Mouse (Mus musculus) lung, embryonic 16.5 days (tissue): ENCODE measurements around the gene Fam205a1. TPM values are rescaled to one million over a fixed set of nuclear protein-coding genes. Genes with fewer than 3 reads are reported as not detected.

Source experiments
- ATAC-seq: fragments of 200-750 bp; cut with Nextera tagmentation; 2 replicates; pipeline ENCODE4 v1.8.0; 2017; ENCODE audit warnings: low read depth, mild to moderate bottlenecking, moderate library complexity
- H3K27ac ChIP-seq: fragments of 300-500 bp; sonication (generic); 2 replicates; pipeline ENCODE4 v1.5.1; 2014; ENCODE audit warnings: mild to moderate bottlenecking, control low read depth, low read length
- H3K27me3 ChIP-seq: fragments of 300-500 bp; sonication (generic); 2 replicates; pipeline ENCODE4 v1.6.1; 2014; ENCODE audit warnings: low read depth, low read length, mixed read lengths; ENCODE audit not compliant: control insufficient read depth, insufficient read depth
- H3K36me3 ChIP-seq: fragments of 300-500 bp; sonication (generic); 2 replicates; pipeline ENCODE4 v1.6.1; 2014; ENCODE audit warnings: low read length; ENCODE audit not compliant: control insufficient read depth, insufficient read depth
- H3K4me1 ChIP-seq: fragments of 300-500 bp; sonication (generic); replicated peaks from 2 replicates; pipeline ENCODE4 v1.6.1; 2014; ENCODE audit warnings: low read length, mixed read lengths; ENCODE audit not compliant: control insufficient read depth, insufficient read depth
- H3K4me2 ChIP-seq: fragments of 300-500 bp; sonication (generic); 2 replicates; pipeline ENCODE4 v1.6.1; 2014; ENCODE audit warnings: low read depth, low read length, control low read depth
- H3K4me3 ChIP-seq: fragments of 300-500 bp; sonication (generic); 2 replicates; pipeline ENCODE4 v1.5.1; 2014; ENCODE audit warnings: mild to moderate bottlenecking, low read length, control low read depth
- H3K9ac ChIP-seq: fragments of 300-500 bp; sonication (generic); 2 replicates; pipeline ENCODE4 v1.6.1; 2014; ENCODE audit warnings: low read length, control low read depth
- H3K9me3 ChIP-seq: fragments of 300-500 bp; sonication (generic); 2 replicates; pipeline ENCODE4 v1.6.1; 2016; ENCODE audit warnings: low read length; ENCODE audit not compliant: control insufficient read depth
- WGBS: fragments of 180-500 bp; shearing (Covaris S2); extraction: QIAGEN DNeasy Blood & Tissue Kit; methylation state at CpG from one replicate; pipeline ENCODE4 v1.1.7; 2014; 5-methylcytosine and 5-hydroxymethylcytosine counted together
- polyA plus RNA-seq: library from polyadenylated mRNA; unstranded; fragments of >200 nt; fragmentation: Nextera tagmentation; extraction: Ambion mirVana; gene quantifications from 2 replicates; pipeline ENCODE4 v1.2.1, GENCODE M21; 2015

Gene Fam205a1
- polyA plus RNA-seq, 1 experiment from 2014 or later: 0.04 TPM

GRCm38 (mm10) chr4:42879829-42880676 lies 26.4 kb upstream of the Fam205a1 start:
- Histone ChIP-seq H3K4me2 (no peak overlapping the region), H3K27me3 (no peaks in the 10 kb centered on the region)

GRCm38 (mm10) chr4:42877657-42878056 lies 24.0 kb upstream of the Fam205a1 start:
- no peak overlapping the region for H3K4me3 ChIP-seq
- H3K4me2 ChIP-seq: no peak overlapping the region
- no peaks in the 10 kb centered on the region for H3K9me3 ChIP-seq
- H3K27me3 ChIP-seq: no peaks in the 10 kb centered on the region
- H3K4me1 ChIP-seq: no peaks in the 10 kb centered on the region
- no peak overlapping the region for H3K9ac ChIP-seq
- 75% methylated on average over 2 of the region's 2 CpGs for WGBS
- H3K36me3 ChIP-seq: no peaks in the 10 kb centered on the region
- no peak for ATAC-seq
- H3K27ac ChIP-seq: no peak overlapping the region

More at GRCm38 (mm10) chr4:42879829-42880676, 26.4 kb upstream of the Fam205a1 start:
- no peaks in the 10 kb centered on the region for H3K36me3 ChIP-seq
- no peak overlapping the region for H3K4me3 ChIP-seq
- no peak for ATAC-seq
- WGBS: 64% methylated on average over 16 of the region's 16 CpGs
- H3K27ac ChIP-seq: no peak overlapping the region
- no peaks in the 10 kb centered on the region for H3K9me3 ChIP-seq
- no peak overlapping the region for H3K9ac ChIP-seq
- H3K4me1 ChIP-seq: no peaks in the 10 kb centered on the region

GRCm38 (mm10) chr4:42876586-42877291 lies 23.1 kb upstream of the Fam205a1 start:
- H3K9me3 ChIP-seq: no peaks in the 10 kb centered on the region
- no peak overlapping the region for H3K27ac ChIP-seq
- H3K36me3 ChIP-seq: no peaks in the 10 kb centered on the region
- no peaks in the 10 kb centered on the region for H3K27me3 ChIP-seq
- H3K4me3 ChIP-seq: no peak overlapping the region
- no peaks in the 10 kb centered on the region for H3K4me1 ChIP-seq
- H3K9ac ChIP-seq: no peak overlapping the region
- ATAC-seq: peak; percentile 75; the same call in 1 of the 2 replicates
- H3K4me2 ChIP-seq: no peak overlapping the region
- WGBS: 31% methylated on average over 5 of the region's 5 CpGs

GRCm38 (mm10) chr4:42874134-42874533 lies 20.4 kb upstream of the Fam205a1 start, which contains the start of gene Fam205c:
Fam205c (minus strand) TSS chr4:42874234.
- 78% methylated on average over 7 of the region's 7 CpGs for WGBS
- ATAC-seq: no peak

GRCm38 (mm10) chr4:42872746-42873435 lies 19.2 kb upstream of the Fam205a1 start:
- no peak overlapping the region for H3K9ac ChIP-seq
- no peaks in the 10 kb centered on the region for H3K36me3 ChIP-seq
- no peak overlapping the region for H3K27ac ChIP-seq
- no peak overlapping the region for H3K4me2 ChIP-seq
- no peaks in the 10 kb centered on the region for H3K4me1 ChIP-seq
- no peaks in the 10 kb centered on the region for H3K9me3 ChIP-seq
- no peak overlapping the region for H3K4me3 ChIP-seq
- no peak for ATAC-seq
- WGBS: 68% methylated on average over 16 of the region's 16 CpGs
- H3K27me3 ChIP-seq: no peaks in the 10 kb centered on the region

More at GRCm38 (mm10) chr4:42874134-42874533, 20.4 kb upstream of the Fam205a1 start, which contains the start of gene Fam205c:
- H3K27ac ChIP-seq: no peak within 1 kb of the TSS
- no peak within 1 kb of the TSS for H3K4me3 ChIP-seq
- H3K9ac ChIP-seq: no peak within 1 kb of the TSS
- H3K4me2 ChIP-seq: no peak within 1 kb of the TSS
- H3K4me1 ChIP-seq: no peaks in the 10 kb centered on the region
- no peaks in the 10 kb centered on the region for H3K36me3 ChIP-seq
- no peaks in the 10 kb centered on the region for H3K27me3 ChIP-seq
- H3K9me3 ChIP-seq: no peaks in the 10 kb centered on the region

GRCm38 (mm10) chr4:42872151-42872550 lies 18.5 kb upstream of the Fam205a1 start:
- H3K4me3 ChIP-seq: no peak overlapping the region
- no peaks in the 10 kb centered on the region for H3K4me1 ChIP-seq
- no peak overlapping the region for H3K27ac ChIP-seq
- no peaks in the 10 kb centered on the region for H3K9me3 ChIP-seq
- no peak for ATAC-seq
- no peaks in the 10 kb centered on the region for H3K36me3 ChIP-seq
- H3K4me2 ChIP-seq: no peak overlapping the region
- no peaks in the 10 kb centered on the region for H3K27me3 ChIP-seq
- no peak overlapping the region for H3K9ac ChIP-seq
- 83% methylated on average over 7 of the region's 7 CpGs for WGBS

GRCm38 (mm10) chr4:42870748-42871147 lies 17.1 kb upstream of the Fam205a1 start:
- WGBS: 74% methylated on average over 5 of the region's 5 CpGs
- Histone ChIP-seq H3K4me1 (no peaks in the 10 kb centered on the region), H3K27ac (no peak overlapping the region), H3K4me2 (no peak overlapping the region), H3K27me3 (no peaks in the 10 kb centered on the region), H3K4me3 (no peak overlapping the region), H3K9ac (no peak overlapping the region), H3K9me3 (no peaks in the 10 kb centered on the region), H3K36me3 (no peaks in the 10 kb centered on the region)
- ATAC-seq: no peak

- no peaks in the 10 kb centered on the region for H3K36me3 ChIP-seq
- no peak overlapping the region for H3K27ac ChIP-seq
- no peaks in the 10 kb centered on the region for H3K27me3 ChIP-seq
- WGBS: 65% methylated on average over 5 of the region's 5 CpGs
- ATAC-seq: no peak
- H3K4me3 ChIP-seq: no peak overlapping the region
- H3K4me1 ChIP-seq: no peaks in the 10 kb centered on the region
- no peaks in the 10 kb centered on the region for H3K9me3 ChIP-seq
- H3K9ac ChIP-seq: no peak overlapping the region
- no peak overlapping the region for H3K4me2 ChIP-seq
These were observed 14.5 kb upstream of the Fam205a1 start for GRCm38 (mm10) chr4:42868193-42868592.

- WGBS: 38% methylated on average over 3 of the region's 3 CpGs
- no peaks in the 10 kb centered on the region for H3K36me3 ChIP-seq
- H3K9me3 ChIP-seq: no peaks in the 10 kb centered on the region
- H3K27me3 ChIP-seq: no peaks in the 10 kb centered on the region
- H3K27ac ChIP-seq: no peak overlapping the region
- H3K4me1 ChIP-seq: no peaks in the 10 kb centered on the region
- no peak overlapping the region for H3K9ac ChIP-seq
- ATAC-seq: no peak
- H3K4me2 ChIP-seq: no peak overlapping the region
- H3K4me3 ChIP-seq: no peak overlapping the region
These were observed 13.7 kb upstream of the Fam205a1 start for GRCm38 (mm10) chr4:42867390-42867789.
